Mouse (Mus musculus) CH12.LX (cell line): Measurements from ENCODE around the gene Cpb2. TPM values are rescaled to one million over a fixed set of nuclear protein-coding genes. Genes with fewer than 3 reads are reported as not detected.

ENCODE experiments used
- DNase-seq: peaks from one replicate; pipeline ENCODE4 v3.0.0-alpha.2; 2013; ENCODE audit errors: extremely low read depth
- H3K27ac ChIP-seq: 2 replicates; pipeline ENCODE4 v1.5.1; 2012; ENCODE audit warnings: low read depth, mild to moderate bottlenecking, control low read depth, moderate library complexity; ENCODE audit not compliant: insufficient read depth
- H3K27me3 ChIP-seq: replicated peaks from 2 replicates; pipeline ENCODE3; 2012; ENCODE audit warnings: inconsistent platforms
- H3K36me3 ChIP-seq, 2 experiments: replicated peaks in 1 of 2; 2 replicates each; pipeline versions ENCODE3 to v1.6.1; 2012; ENCODE audit warnings: inconsistent platforms in 1 of 2, low read length in 1 of 2, mild to moderate bottlenecking in 1 of 2, mixed read lengths in 1 of 2, moderate library complexity in 1 of 2; ENCODE audit not compliant: control insufficient read depth in 1 of 2, insufficient read depth in 1 of 2
- H3K4me1 ChIP-seq, 2 experiments: 2 replicates each; pipeline ENCODE4 v1.6.1; 2012; ENCODE audit warnings: inconsistent platforms in 1 of 2, moderate library complexity in 1 of 2; ENCODE audit not compliant: insufficient read depth in 2 of 2, control insufficient read depth in 1 of 2
- H3K4me2 ChIP-seq: 2 replicates; pipeline ENCODE4 v1.6.1; 2012; ENCODE audit warnings: low read depth, mild to moderate bottlenecking, control low read depth; ENCODE audit not compliant: poor library complexity, insufficient read depth, severe bottlenecking
- H3K4me3 ChIP-seq, 3 experiments: fragments of 150-350 bp in 1 of 3; sonication (generic) in 1 of 3; replicated peaks in 1 of 3; 2 replicates each; pipeline versions ENCODE3 to v1.5.1; 2011 to 2012; ENCODE audit warnings: low read depth in 2 of 3, low read length in 2 of 3, mild to moderate bottlenecking in 2 of 3, moderate library complexity in 2 of 3, control low read depth in 1 of 3, improper control_type of control experiment in 1 of 3, inconsistent platforms in 1 of 3, mixed read lengths in 1 of 3; ENCODE audit not compliant: poor library complexity in 1 of 3
- H3K79me2 ChIP-seq: replicated peaks from 2 replicates; pipeline ENCODE4 v1.6.1; 2012; ENCODE audit warnings: mild to moderate bottlenecking, moderate library complexity; ENCODE audit not compliant: control insufficient read depth, poor library complexity, insufficient read depth, severe bottlenecking; ENCODE audit errors: extremely low read depth
- H3K9ac ChIP-seq: 2 replicates; pipeline ENCODE4 v1.6.1; 2012; ENCODE audit warnings: low read depth, mild to moderate bottlenecking, control low read depth, moderate library complexity; ENCODE audit not compliant: insufficient read depth
- H3K9me3 ChIP-seq: replicated peaks from 2 replicates; pipeline ENCODE3; 2012; ENCODE audit warnings: low read length, inconsistent platforms, mixed read lengths
- CHD1 ChIP-seq: IDR thresholded peaks from 2 replicates; pipeline ENCODE4 v1.6.1; 2012; ENCODE audit warnings: low read depth, low read length, improper control_type of control experiment, inconsistent platforms
- CHD2 ChIP-seq: IDR thresholded peaks from 2 replicates; pipeline ENCODE4 v1.6.1; 2011; ENCODE audit warnings: low read length, improper control_type of control experiment
- CTCF ChIP-seq, 2 experiments: IDR thresholded peaks in 1 of 2; conservative IDR thresholded peaks in 1 of 2; 2 replicates each; pipeline ENCODE4 v1.5.1; 2011 to 2012; ENCODE audit warnings: low read depth in 2 of 2, low read length in 2 of 2, improper control_type of control experiment in 1 of 2, inconsistent platforms in 1 of 2, mild to moderate bottlenecking in 1 of 2, moderate library complexity in 1 of 2
- E2F4 ChIP-seq: IDR thresholded peaks from 2 replicates; pipeline ENCODE4 v1.6.1; 2011; ENCODE audit warnings: low read depth, low read length, improper control_type of control experiment; ENCODE audit not compliant: insufficient replicate concordance
- ELF1 ChIP-seq: IDR thresholded peaks from 2 replicates; pipeline ENCODE4 v1.6.1; 2014; ENCODE audit warnings: low read depth, mild to moderate bottlenecking, inconsistent platforms, low read length, improper control_type of control experiment
- EP300 ChIP-seq: IDR thresholded peaks from 2 replicates; pipeline ENCODE4 v1.6.1; 2011; ENCODE audit warnings: low read length, improper control_type of control experiment
- ETS1 ChIP-seq: conservative IDR thresholded peaks from 2 replicates; pipeline ENCODE4 v1.6.1; 2012; ENCODE audit warnings: low read depth, mild to moderate bottlenecking, inconsistent platforms, low read length, improper control_type of control experiment, moderate library complexity
- HCFC1 ChIP-seq: IDR thresholded peaks from 2 replicates; pipeline ENCODE4 v1.6.1; 2012; ENCODE audit warnings: low read depth, mild to moderate bottlenecking, inconsistent platforms, low read length, improper control_type of control experiment
- IRF4 ChIP-seq: IDR thresholded peaks from 2 replicates; pipeline ENCODE4 v1.6.1; 2014; ENCODE audit warnings: low read depth, mild to moderate bottlenecking, inconsistent platforms, low read length, improper control_type of control experiment
- JUN ChIP-seq: IDR thresholded peaks from 2 replicates; pipeline ENCODE4 v1.6.1; 2011; ENCODE audit warnings: low read depth, mild to moderate bottlenecking, low read length, improper control_type of control experiment, moderate library complexity; ENCODE audit not compliant: insufficient read depth
- MAX ChIP-seq: IDR thresholded peaks from 2 replicates; pipeline ENCODE4 v1.6.1; 2011; ENCODE audit warnings: low read length, improper control_type of control experiment
- MAZ ChIP-seq: IDR thresholded peaks from 2 replicates; pipeline ENCODE4 v1.6.1; 2012; ENCODE audit warnings: low read depth, mild to moderate bottlenecking, inconsistent platforms, low read length, improper control_type of control experiment, moderate library complexity
- MXI1 ChIP-seq: IDR thresholded peaks from 2 replicates; pipeline ENCODE4 v1.6.1; 2011; ENCODE audit warnings: mild to moderate bottlenecking, low read depth, low read length, improper control_type of control experiment
- NELFE ChIP-seq: IDR thresholded peaks from 2 replicates; pipeline ENCODE4 v1.6.1; 2011; ENCODE audit warnings: low read depth, low read length, improper control_type of control experiment
- PAX5 ChIP-seq: IDR thresholded peaks from 2 replicates; pipeline ENCODE4 v1.6.1; 2012; ENCODE audit warnings: low read length, inconsistent platforms, mixed read lengths
- POLR2A ChIP-seq: IDR thresholded peaks from 2 replicates; pipeline ENCODE4 v1.6.1; 2011; ENCODE audit warnings: low read depth, mild to moderate bottlenecking, improper control_type of control experiment, low read length
- POLR2AphosphoS2 ChIP-seq: IDR thresholded peaks from 2 replicates; pipeline ENCODE4 v1.6.1; 2011; ENCODE audit warnings: low read depth, low read length, improper control_type of control experiment
- RCOR1 ChIP-seq: conservative IDR thresholded peaks from 2 replicates; pipeline ENCODE4 v1.6.1; 2012; ENCODE audit warnings: low read depth, mild to moderate bottlenecking, inconsistent platforms, low read length, improper control_type of control experiment
- SMC3 ChIP-seq: IDR thresholded peaks from 2 replicates; pipeline ENCODE4 v1.6.1; 2011; ENCODE audit warnings: low read depth, low read length, improper control_type of control experiment
- TBP ChIP-seq: conservative IDR thresholded peaks from 2 replicates; pipeline ENCODE4 v1.6.1; 2011; ENCODE audit warnings: low read depth, low read length, improper control_type of control experiment
- TCF12 ChIP-seq: IDR thresholded peaks from 2 replicates; pipeline ENCODE4 v1.6.1; 2014; ENCODE audit warnings: low read depth, mild to moderate bottlenecking, inconsistent platforms, low read length, improper control_type of control experiment
- UBTF ChIP-seq: IDR thresholded peaks from 2 replicates; pipeline ENCODE4 v1.6.1; 2012; ENCODE audit warnings: low read depth, mild to moderate bottlenecking, inconsistent platforms, low read length, improper control_type of control experiment, moderate library complexity
- ZNF384 ChIP-seq: IDR thresholded peaks from 2 replicates; pipeline ENCODE4 v1.6.1; 2012; ENCODE audit warnings: low read depth, low read length, improper control_type of control experiment, inconsistent platforms
- dilution Hi-C: fragments of 300-500 bp; cut with MboI; formaldehyde crosslinking; loops from 2 replicates; pipeline ENCODE4 v1.14.3; 2020; ENCODE audit warnings: low sequenced_read_pairs; ENCODE audit not compliant: extremely low pct_unique_long_range_greater_than_20kb, extremely low pct_ligation_motif_present
- in situ Hi-C: fragments of 300-500 bp; cut with MboI; formaldehyde crosslinking; loops from 3 replicates; pipeline ENCODE4 v1.14.3; 2019; ENCODE audit warnings: low sequenced_read_pairs, low pct_ligation_motif_present, low pct_unique_long_range_greater_than_20kb, mixed read lengths
- polyA plus RNA-seq: library from polyadenylated mRNA; unstranded; fragments of >175 nt; gene quantifications from 2 replicates; pipeline ENCODE4 v1.2.1, GENCODE M21; 2012; ENCODE audit warnings: low read depth; ENCODE audit not compliant: insufficient read length
- total RNA-seq, 2 experiments: library from RNA; depleted of rRNA; stranded (reverse); fragments of 300-350 nt in 1 of 2; fragments of >200 nt in 1 of 2; gene quantifications; 2 replicates each; pipeline ENCODE4 v1.2.3; 2012 to 2014

Gene Cpb2
- total and polyA plus RNA-seq, 3 experiments, result not detected

DNA sequence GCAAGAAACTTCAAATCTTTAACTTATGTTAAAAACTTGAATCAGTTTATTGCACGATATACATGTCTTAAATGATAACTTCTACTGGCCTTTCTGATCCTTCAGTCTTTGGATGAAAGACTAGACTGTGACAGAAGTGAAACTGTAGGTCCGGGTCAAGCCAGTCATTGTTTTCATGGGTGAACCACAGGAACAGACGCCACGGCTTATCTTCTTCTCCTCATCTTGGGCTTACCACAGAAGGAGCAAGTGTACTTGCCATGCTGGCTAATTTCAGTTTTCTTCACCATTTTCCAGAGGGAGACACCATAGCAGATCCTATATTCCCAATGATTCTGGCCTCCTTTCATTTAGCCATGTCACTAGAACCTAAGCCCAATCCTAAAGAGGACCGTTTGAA, 78.2 kb downstream of the Cpb2 start:
- Histone ChIP-seq H3K4me1 (peaks cover 0 to 13% of the 10 kb centered on the region in 2 experiments; a peak in 1 of 4 replicates), H3K9me3 (no peaks in the 10 kb centered on the region), H3K36me3 (peaks cover 21 to 60% of the 10 kb centered on the region in 2 experiments), H3K4me3 (no peak overlapping the region), H3K27me3 (no peaks in the 10 kb centered on the region), H3K79me2 (no peaks in the 10 kb centered on the region), H3K9ac (no peak overlapping the region), H3K4me2 (no peak overlapping the region), H3K27ac (no peak overlapping the region)
- TF ChIP-seq E2F4 (no peak), IRF4 (no peak), SMC3 (no peak), MXI1 (no peak), TCF12 (no peak), CTCF (conservative IDR thresholded peaks at IDR 0.05 in 1 of 2, IDR thresholded peaks at IDR 0.05 in 1 of 2; ENCODE audit: low read depth in 2 of 2, low read length in 2 of 2) (no peak), MAX (no peak), ZNF384 (no peak), RCOR1 (no peak)
- dilution Hi-C loops (no loop called here), in situ Hi-C loops (no loop called here)
- DNase-seq, result peak; percentile 9

DNA sequence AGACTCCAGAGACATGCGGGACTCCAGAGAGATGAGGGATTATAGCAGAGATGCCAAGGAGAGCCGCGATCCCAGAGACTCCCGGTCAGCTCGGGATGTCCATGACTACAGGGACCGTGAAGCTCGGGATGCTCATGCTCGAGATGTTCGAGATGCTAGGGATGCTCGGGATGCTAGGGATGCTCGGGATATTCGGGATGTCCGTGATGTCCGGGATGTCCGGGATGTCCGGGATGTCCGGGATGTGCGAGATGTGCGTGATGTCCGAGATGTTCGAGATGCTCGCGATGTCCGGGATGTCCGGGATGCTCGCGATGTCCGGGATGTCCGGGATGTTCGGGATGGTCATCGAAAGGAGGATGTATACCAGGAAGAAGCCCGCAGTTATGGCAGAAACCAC, 81.3 kb downstream of the Cpb2 start:
- H3K9me3 ChIP-seq, result no peaks in the 10 kb centered on the region
- dilution Hi-C loops, result no loop called here
- TF ChIP-seq MAX (no peak), UBTF (no peak), MAZ (no peak), ELF1 (no peak), ETS1 (no peak), TBP (no peak), CHD1 (no peak), IRF4 (no peak), NELFE (no peak)
- TF ChIP-seq, all 38 proteins: peak for 0
- H3K36me3 ChIP-seq, result peaks cover 29 to 67% of the 10 kb centered on the region in 2 experiments
- H3K4me2 ChIP-seq, result no peak overlapping the region
- no peak overlapping the region for H3K4me3 ChIP-seq
- H3K27ac ChIP-seq, result no peak overlapping the region
- in situ Hi-C loops, result no loop called here
- H3K27me3 ChIP-seq, result no peaks in the 10 kb centered on the region
- H3K9ac ChIP-seq, result no peak overlapping the region
- peaks cover 0 to 17% of the 10 kb centered on the region in 2 experiments; a peak in 1 of 4 replicates for H3K4me1 ChIP-seq
- DNase-seq, result no peak
- no peaks in the 10 kb centered on the region for H3K79me2 ChIP-seq

DNA sequence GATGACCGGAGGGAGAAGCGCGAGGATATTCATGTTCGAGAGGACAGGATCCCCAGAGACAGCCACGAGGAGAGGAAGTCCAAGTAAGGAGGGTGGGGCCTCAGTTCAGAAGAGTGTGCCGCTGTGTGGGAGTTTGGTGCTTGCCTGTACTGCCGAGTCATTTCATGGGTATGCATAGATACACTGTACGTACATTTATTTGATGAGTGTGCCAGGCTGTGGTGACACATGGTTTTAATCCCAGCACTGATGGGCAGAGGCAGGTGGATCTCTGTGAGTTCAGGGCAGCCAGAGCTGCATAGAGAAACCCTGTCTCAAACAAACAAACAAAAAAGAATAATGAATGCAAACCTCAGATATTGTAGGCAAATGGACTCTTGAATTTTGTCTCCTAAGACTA, 86.0 kb downstream of the Cpb2 start:
- DNase-seq, result peak; percentile 8
- in situ Hi-C loops, result no loop called here
- Histone ChIP-seq H3K36me3 (peaks cover 45 to 82% of the 10 kb centered on the region in 2 experiments), H3K9ac (no peak overlapping the region), H3K4me2 (no peak overlapping the region), H3K27ac (no peak overlapping the region), H3K4me1 (0 out of 4 replicates have a peak, but pooled peaks cover 0 to 4% of the 10 kb centered on the region in 2 experiments), H3K9me3 (no peaks in the 10 kb centered on the region), H3K27me3 (no peaks in the 10 kb centered on the region), H3K4me3 (no peak overlapping the region), H3K79me2 (no peaks in the 10 kb centered on the region)
- no peak for TF ChIP-seq MAX
- TF ChIP-seq SMC3, result no peak
- no peak for TF ChIP-seq POLR2A
- no peak for TF ChIP-seq HCFC1
- TF ChIP-seq EP300, result no peak
- no peak for TF ChIP-seq CTCF (conservative IDR thresholded peaks at IDR 0.05 in 1 of 2, IDR thresholded peaks at IDR 0.05 in 1 of 2; ENCODE audit: low read depth in 2 of 2, low read length in 2 of 2)
- TF ChIP-seq JUN, result no peak
- no peak for TF ChIP-seq PAX5
- TF ChIP-seq MXI1, result no peak
- no peak for TF ChIP-seq POLR2AphosphoS2
- no peak for TF ChIP-seq CHD2
- dilution Hi-C loops, result no loop called here
